Mouse (Mus musculus) cerebellum, postnatal 4 days (tissue): ENCODE results near the gene Macc1.

ENCODE experiments used
- DNase-seq, 2 experiments: peaks; one replicate each; pipeline ENCODE4 v3.0.0; 2022; ENCODE audit warnings: low spot score in 2 of 2, mixed read lengths in 1 of 2

Gene Macc1

GRCm38 (mm10) chr12:119387925-119388324 is 73.9 kb downstream of the Macc1 start:
- DNase-seq = no peak

DNA sequence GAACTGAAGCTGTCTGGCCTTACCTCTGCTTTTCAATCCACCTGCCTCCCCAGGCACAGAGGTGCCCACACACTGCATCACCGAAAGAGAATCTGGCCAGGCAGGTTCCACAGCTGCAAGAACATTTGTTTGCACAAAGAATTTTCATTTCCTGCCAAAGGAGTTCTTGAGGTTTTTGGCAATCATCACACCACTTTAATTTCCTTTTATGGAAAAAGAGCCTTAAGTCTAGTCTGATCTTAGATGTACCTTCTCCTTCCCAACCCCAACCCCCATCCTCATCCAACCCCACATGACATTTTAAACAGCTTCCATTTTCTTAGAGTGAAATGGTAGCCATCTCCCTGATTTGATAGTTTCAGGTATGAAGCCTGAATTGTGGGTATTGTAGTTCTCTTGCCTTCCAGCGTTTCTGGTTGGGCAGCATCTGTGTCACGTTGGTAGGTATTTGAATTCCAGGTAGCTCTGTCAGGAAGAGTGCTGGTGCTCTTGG is 76.2 kb downstream of the Macc1 start:
- no peak for DNase-seq

DNA sequence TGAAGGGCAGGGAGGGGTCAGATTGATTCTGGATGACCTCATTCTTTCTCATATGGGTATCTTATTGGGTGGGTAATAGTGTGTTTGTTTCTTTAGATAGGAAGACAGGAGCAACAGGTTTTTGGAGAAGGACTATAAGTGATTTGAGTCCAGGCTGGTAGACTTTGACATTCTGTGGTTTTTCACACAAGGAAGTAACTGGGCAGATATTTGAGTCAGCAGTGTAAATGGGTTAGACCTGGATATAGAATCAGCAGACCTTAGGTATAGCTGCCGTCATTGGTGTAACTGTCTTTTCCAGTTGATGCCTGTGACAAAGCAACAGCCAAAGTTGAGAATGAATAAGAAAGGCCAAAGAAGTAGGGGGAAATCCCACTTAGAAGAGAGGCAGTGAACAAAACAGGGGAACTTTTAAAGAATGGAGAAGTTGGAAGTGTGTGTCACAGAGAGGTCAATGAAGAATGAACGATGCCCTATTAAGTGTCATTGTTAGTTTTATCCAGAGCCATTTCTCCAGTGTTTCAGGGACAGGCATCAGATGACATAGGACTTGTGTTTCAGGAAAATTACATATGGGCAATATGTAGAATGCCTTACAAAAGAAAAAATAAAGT is 84.1 kb downstream of the Macc1 start:
- no peak for DNase-seq

- no peak for DNase-seq
Measured at GRCm38 (mm10) chr12:119402273-119402672, 88.2 kb downstream of the Macc1 start.

GRCm38 (mm10) chr12:119402796-119403195 is 88.7 kb downstream of the Macc1 start:
- no peak for DNase-seq

DNA sequence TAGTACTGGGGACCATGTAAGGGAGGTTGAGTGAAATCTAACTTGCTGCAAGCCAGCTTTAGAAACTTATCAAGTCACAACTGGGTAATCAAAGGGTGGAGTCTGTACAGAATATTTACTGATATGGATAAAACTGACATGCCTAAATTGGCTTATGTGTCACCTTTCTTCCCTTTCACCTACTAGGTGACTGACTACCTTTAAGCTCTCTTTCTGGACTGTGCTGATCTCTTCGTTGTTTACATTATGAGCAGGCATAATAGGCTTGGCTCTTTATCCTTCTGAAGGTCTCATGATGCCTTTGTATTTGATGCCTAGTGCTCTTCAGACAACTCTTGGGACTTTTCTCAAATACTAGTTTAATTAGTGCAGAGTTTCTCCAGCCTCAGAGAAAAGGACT is 90.7 kb downstream of the Macc1 start:
- no peak for DNase-seq

GRCm38 (mm10) chr12:119410522-119410921 is 96.5 kb downstream of the Macc1 start:
- no peak for DNase-seq

DNA sequence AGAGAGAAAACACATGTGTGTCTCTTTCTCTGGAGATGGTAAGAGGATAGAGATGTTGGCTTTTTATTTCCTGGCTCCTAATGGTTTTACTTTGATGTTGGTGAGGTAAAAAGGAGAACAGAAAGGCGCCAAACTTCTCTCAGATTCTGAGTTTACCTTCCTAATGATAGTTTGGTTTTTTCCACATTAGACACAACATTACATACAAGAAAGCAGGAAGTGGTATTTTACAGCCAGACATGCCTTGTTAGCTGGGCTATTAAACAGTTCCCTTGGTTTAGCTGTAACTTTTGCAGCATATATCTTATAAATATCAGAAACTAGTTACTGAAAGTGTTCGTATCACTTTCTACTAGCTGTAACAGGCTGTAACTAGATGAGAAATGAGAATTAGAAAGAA is 96.9 kb downstream of the Macc1 start:
- no peak for DNase-seq

DNA sequence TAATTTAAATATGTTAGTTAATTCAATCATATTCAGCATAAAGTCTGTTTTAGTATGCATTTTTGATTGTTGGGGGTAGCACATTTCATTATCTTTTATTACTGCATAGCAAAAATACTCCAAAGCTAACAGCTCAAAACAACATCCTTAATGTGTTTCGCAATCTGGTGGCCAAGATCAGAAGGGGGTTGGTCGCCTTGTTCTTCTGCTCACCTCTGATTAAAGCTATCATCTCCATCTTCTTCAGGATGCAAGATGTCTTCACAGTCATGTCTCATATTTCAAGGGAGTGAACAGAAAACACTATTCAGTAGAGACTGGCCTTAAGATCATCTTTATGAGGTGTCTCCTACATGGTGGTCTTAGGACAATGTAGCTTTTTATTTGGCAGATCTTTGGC is 97.9 kb downstream of the Macc1 start:
- no peak for DNase-seq

GRCm38 (mm10) chr12:119415900-119416299 is 101.8 kb downstream of the Macc1 start:
- DNase-seq = no peak

DNA sequence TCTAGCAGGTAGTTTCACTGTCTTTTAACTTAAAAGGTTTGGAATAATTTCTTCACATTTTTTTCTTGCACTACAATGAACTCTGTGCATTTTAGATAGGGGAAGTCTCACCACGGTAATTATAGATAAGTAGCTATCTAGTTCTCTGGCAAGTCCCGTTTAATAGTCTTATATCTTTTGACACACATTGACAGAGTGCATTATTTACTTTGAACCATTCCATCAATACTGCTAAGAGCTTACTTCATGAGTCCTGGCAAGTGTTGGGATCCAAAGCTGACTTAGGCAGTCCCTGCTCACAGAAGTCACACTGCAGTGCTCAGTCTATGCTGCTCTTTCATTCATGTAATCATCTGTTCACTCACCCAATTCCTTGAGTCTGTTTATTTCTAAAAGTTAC is 111.7 kb downstream of the Macc1 start:
- DNase-seq = no peak

GRCm38 (mm10) chr12:119426182-119426886 is 112.3 kb downstream of the Macc1 start:
- DNase-seq = no peak

DNA sequence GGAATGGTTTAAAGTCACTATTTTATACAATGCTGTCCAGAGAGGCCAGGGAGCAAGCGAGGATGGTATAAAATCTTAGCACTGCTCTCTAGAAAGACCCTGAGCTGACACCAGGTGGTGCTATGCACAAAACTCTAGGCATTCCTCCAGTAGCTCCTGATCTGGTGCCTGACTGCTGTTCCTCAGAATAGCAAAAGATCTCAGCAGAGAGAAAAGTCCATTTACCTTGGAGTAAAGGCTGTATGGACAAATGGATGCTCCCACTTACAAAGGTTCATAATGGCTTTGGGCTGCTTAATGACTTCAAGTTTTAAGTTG is 112.8 kb downstream of the Macc1 start:
- peak in 1 of 2 experiments; percentile 42 for DNase-seq

DNA sequence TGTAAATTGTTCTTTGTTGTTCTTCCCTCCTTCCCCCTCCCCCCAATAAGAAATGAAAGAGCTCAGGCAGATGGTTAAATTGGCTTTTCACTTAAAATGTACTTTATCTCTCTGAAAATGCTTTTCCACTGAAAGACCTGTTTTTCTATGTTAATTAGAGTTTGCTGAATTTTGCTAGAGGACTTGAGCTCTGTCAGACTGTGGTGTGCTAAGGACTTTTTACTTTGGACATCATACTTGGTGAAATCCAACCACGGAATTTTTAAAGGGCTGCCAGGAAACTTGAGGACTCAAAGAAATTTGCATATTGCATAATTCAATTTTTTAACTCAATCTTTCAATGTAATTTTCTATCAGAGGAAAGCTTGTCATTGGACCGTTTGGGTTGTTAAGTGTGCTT is 126.7 kb downstream of the Macc1 start:
- DNase-seq = no peak

DNA sequence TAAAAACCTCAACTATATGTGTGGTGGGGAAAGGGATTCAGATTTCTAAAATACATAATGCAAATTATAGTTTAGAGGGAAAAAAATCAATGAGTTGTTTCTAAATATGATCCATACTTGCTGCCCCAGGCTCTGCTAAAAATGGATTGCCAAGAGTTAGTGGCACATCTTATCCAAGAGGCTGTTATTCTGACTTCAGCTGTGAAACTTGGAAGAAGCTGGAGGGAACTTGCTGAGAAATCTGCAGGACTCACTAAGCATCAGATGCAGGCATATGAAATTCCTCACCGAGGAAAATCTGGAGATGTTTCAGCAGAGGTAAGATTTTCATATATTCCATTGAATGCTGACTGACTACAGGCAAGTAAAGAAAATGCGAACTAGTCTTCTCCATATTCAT is 136.0 kb downstream of the Macc1 start:
- DNase-seq = no peak

DNA sequence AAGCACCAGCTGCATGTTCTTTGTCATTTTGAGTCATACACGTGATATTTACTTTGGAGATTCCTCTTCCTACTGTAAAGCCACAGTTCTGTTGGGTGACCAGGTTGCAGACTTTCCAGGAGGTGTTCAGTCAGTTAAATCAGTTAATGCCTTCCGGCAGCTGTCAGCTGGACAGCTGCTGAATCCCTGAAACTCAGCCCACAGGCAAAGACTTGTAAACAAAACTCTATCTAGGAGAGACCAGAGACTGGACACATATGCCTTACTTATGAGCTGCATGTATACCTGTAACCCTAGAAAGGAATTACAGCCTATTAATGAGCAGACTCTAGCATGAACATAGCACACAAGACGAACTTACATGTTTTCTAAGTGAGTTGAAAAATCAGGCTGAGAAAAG is 137.2 kb downstream of the Macc1 start:
- DNase-seq = no peak

DNA sequence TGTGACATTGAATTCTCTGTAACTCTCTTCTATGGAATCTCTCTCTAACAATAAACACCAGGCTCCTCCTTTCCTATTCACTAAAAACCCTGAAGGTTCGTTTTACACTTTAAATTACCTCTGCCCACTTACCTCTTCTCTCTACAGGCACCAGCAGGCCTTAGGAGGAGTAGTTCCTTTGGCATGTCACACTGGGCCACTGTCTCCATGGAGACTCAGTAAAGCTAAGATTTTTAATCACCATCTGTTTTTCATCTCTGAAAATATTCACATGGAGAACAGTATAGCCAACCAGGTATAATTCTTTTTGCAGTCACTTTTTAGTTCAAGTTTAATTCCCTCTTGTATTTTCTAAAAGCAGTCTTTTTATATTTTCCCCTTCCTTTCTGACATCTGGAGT is 140.0 kb downstream of the Macc1 start:
- no peak for DNase-seq

- no peak for DNase-seq
Measured at GRCm38 (mm10) chr12:119464040-119464939, 150.2 kb downstream of the Macc1 start.

GRCm38 (mm10) chr12:119464940-119465245 is 150.8 kb downstream of the Macc1 start:
- no peak for DNase-seq

- no peak for DNase-seq
Measured at GRCm38 (mm10) chr12:119467656-119468055, 153.6 kb downstream of the Macc1 start.

GRCm38 (mm10) chr12:119470260-119470659 is 156.2 kb downstream of the Macc1 start:
- no peak for DNase-seq

- no peak for DNase-seq
Measured at GRCm38 (mm10) chr12:119483296-119483695, 169.2 kb downstream of the Macc1 start.
